Mouse (Mus musculus) retina, postnatal 1 day (tissue): ENCODE results near the gene Rabgap1l.
"Not testable (repeated sequence)": the region's sequence is repeated elsewhere in the genome, so short reads cannot be mapped to it uniquely, and the experiment has no call there.

Source experiments
- DNase-seq: peaks from one replicate; pipeline ENCODE4 v3.0.0-alpha.2; 2012

The Rabgap1l gene

DNA sequence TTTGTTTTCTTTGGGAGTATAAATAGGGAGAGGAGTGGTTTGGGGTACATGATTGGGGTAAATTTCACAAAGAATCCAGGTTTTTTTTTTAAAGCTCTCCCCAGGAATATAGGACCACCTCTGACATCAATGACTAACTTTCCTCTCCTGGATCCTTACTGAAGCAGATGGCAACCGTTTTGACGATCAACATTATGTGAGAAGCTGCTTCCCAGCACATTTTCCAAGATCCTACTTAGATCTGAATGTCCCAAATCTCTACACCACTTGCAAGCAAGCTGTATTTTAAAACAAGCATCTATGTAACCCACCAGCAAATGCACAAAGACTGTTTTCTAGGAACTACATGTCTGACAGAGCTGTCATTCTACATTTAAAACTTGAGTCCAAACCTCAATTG is 311.4 kb downstream of the Rabgap1l start:
- no peak for DNase-seq

DNA sequence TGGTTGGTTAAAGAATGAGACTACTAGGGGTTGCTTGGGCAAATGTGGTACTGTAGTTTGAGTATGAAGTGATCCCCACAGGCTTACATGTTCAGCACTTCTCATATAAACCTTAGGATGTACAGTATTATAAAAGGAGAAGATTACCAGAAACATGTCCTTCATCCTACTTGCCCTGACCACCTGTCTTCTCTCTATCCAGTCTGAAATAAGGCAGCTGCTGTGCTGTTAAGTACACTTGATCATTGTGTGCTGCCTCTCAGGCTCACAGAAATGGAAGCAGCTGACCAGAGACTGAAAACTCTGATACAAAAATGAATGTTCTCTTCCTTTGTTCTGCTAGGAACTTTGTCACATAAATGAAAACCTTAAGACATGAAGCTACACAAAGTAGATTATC is 325.6 kb downstream of the Rabgap1l start:
- no peak for DNase-seq

DNA sequence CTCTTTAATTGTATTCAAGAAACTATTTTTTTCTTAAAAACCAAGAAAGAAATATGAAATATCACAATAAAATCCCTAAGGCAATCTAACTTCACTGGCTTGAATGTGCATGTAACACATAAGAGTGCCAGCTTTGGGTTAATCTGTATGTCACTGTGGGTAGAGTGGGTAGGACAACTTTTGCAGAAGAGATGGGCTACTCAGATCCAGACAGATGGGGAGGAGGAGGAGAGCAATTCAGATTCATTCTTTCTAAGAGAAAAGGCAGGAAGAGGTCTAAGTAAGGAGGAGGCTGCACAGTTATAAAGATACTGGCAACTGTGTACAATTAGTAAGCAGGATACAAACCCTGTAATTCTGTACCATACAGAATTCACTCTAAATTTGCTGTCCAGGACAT is 327.8 kb downstream of the Rabgap1l start:
- DNase-seq = no peak

DNA sequence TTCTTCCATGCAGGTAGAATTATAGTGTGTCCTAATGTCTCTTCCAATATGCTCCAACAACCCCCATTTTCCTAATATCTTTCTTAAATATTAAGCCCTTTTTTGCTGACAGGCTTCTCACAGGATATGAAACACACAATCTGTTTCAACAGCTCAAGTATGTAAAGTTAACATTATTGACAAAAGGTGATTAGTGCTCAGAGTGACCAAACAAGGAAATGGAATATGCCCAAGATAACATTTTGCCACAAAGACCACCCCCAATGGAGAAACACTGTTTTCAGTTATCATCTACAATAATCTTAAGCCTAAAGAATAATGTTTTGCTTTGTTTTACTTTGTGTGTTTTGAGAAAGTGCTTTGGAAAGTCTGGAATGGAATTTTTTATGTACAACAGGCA is 328.9 kb downstream of the Rabgap1l start:
- DNase-seq = no peak

DNA sequence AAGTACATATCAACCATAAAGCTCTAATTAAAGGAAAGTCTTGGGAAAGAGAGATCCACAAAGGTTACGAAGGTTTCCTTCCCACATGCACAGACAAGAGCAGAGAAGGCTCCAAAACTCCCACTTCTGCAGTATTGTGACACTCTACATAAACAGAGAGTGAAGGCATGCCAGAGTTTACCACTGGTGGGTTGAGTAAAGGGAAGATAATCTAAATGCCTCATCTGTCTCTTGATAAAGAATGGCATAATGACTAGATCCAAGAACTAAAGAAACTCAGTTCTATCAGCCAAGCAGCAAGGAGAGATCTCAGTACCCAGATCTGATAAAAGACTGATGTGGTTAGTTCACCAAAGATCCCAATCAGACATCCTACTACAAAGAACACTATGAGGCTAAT is 332.7 kb downstream of the Rabgap1l start:
- no peak for DNase-seq

DNA sequence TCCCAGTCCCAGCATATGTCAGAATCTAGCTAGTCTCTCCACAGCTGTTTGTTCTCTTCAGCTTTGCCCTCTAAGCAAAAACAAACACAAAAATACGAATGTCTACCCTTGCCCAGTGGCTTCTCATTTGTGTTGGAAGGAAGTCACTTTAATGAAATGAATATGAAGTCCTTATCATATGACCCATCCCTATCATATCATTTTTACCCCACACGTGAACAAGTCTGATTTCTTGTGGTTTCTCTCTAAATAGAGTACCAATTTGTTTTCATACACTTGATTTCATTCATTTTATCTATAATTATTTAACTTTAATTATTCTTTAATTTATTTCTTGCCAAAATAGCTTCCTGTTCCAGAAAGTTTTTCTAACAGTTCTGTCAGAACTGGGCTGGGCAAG is 341.3 kb downstream of the Rabgap1l start:
- DNase-seq = no peak

DNA sequence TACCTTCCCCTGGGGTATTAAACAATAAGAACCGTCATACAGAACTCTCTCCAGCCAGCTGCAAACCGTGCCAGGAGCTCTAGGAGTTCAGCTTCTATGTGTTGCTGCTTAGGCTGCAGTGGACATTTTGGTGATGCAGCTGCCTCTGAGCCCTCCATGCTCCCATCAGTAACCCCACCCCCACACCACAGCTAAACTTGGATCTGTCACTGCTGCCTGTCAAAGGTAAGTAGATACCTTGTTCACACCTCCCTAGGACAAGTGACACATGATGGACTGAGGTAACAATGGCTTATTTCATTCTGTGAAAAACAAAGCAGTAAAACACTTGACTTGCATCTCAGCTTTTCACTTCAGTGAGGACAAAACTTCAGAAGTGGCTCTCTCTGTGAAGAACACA is 344.3 kb downstream of the Rabgap1l start:
- no peak for DNase-seq

DNA sequence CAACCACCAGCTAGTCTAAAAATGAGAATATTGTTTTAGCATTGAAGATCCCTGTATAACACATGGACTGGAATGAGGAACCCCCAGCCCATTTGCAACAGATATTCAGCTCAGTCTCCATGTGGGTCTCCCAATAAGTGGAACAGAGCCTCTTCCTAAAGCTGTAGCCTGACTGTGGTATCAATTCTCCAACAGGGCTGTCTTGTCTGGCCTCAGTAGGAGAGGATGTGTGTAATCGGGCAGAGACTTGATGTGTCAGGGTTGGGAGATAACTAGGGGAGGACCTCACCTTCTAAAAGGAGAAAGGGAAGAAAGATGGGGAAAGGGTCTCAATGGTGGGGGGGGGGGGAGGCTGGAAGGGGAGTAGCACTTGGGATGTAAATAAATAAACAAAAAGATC is 346.2 kb downstream of the Rabgap1l start:
- DNase-seq = no peak

DNA sequence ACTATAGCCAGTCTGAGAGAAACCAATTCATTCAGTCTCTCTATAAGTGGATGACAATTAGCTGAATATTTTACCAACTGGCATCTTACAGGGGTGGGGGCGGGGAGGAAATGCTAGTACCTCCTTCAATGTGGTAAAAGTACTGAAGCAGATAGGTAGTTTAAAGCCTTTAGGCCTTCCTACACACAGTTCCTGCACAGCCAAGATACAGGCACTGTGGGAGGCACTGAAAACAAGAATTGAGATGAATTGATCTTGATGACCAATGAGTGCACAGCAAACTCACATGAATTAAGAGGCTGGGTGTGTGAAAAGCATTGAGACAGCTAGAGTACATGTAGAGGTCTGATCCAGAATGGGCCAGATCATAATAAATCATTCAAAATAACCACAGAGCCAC is 349.5 kb downstream of the Rabgap1l start:
- DNase-seq = no peak

DNA sequence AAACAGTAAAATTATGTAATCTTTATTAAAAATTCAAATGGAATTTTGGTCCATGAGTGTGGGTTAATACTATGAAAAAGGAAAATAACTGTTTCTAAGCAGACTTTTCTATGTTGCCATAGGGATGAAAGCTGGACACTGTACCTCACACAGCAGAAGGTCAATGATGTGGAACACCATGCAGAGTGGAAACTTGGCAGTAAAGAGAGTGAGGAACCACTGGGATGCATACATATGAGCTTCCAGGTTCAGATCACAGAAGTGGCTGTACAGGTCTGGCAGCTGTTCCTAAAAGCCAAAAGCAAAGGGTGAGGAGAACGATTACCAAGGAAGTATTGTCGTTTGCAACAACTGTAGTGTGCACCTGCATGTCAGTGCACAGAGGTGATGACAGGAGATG is 351.3 kb downstream of the Rabgap1l start:
- no peak for DNase-seq

DNA sequence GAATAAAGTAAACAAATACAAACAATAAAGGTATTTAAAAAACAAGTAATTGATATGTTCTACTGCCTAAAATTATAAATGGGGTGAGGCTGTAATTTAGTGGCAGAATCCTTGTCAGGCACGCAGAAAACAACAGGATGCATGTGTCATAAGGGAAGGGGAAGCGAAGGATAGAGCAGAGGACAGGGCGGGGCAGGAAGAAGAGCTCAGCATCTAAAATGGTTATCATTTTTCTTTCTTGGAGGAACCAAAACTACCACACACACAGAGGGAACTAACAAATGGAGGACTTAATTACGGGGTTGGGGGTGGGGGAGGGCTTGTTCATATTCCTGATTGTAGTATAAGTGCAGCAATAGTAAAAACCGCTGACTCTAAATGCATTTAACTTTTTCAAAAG is 351.9 kb downstream of the Rabgap1l start:
- no peak for DNase-seq

DNA sequence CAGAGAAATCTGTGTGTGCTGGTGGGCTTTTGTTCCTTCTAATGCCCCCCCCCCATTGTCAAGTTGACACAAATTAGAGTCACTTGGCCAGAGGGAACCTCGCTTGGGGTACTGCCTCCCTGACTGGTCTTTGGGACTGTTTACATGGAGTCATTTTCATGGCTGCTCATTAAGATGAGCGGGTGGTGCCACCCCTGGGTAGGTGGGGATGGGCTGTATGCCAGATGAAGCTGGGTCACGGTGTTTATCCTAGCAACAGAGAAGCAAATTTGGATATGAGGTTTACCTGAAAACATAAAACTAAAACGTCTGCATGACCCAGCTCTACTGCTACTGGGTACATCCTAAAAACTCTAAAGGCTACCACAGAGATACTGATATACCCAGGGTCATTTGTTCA is 354.2 kb downstream of the Rabgap1l start:
- DNase-seq = peak; percentile 18

DNA sequence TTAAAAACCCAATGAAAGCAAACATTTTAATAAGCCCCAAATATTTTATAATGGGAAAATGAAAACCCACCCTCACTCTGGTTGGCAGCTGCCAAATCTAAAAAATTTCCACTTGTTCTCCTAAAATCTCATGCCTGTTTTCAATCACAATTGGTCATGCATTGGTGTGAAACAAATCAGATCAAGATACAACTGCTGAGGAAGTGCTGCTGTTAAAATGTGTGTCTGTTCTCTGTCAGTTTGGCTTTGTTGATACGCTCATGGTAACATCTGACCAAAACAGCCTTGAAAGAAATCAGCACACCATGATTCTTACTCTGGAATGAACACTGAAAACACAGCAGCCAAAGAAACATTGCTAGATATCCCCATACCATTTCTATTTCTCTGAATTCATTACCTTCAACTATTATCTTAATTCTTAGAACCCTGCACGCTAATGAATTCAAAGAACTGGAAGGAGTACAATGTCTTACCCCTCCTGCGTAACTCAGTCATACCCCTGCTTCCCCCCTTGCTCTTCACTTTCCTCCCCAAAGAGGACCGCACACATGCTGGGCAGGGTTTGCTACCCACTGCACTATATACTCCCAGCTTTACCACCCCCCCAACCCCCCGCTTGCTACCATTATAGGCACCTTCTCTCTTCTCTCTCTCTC is 375.7 kb downstream of the Rabgap1l start:
- DNase-seq = no peak

DNA sequence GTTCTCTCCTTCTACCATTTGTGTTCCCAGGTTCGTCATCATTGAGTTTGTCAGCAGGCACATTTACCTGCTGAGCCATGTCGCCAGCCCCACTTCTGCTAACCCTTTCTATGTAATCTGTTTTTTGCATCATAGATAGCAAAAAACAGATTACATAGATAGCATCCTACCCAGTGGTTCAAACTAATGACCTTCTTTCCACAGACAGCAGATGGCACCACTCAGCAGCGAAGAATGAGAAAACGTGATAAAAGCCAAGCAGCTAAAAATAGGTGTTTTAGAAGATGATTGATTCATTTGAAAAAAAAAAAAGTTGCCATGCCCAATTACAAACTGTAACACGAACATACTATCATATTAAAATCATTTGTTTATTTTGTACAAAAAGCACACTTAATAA is 382.2 kb downstream of the Rabgap1l start:
- peak; percentile 28 for DNase-seq

DNA sequence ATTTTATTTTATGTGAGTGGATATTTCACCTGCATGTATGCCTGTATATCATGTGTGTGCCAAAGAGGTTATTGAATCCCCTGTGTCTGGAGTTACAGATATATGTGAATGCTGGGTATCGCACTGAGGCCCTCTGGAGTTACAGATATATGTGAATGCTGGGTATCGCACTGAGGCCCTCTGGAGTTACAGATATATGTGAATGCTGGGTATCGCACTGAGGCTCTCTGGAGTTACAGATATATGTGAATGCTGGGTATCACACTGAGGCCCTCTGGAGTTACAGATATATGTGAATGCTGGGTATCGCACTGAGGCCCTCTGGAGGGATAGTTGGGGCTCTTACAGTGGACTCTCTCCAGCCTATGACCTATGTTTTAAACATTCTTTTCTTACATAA is 383.3 kb downstream of the Rabgap1l start:
- not testable (repeated sequence) for DNase-seq

DNA sequence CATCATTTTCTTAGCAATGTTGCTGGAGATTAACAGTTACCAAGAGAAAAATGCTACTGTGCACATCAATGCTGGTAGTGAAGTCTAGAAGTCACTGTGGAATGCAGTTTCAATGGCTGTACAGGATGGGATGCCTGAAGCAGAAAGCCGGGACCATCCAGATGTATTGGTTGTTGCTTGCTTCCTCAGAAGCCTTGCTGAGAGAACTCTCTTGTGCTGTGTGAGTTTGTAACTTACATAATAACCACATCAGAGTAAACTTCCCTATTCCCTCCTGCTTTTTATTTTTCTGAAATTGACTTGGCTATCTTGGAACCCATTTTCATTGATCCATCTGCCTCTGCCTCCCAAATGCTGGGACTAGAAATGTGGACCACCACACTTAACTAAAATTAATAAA is 383.9 kb downstream of the Rabgap1l start:
- DNase-seq = no peak

DNA sequence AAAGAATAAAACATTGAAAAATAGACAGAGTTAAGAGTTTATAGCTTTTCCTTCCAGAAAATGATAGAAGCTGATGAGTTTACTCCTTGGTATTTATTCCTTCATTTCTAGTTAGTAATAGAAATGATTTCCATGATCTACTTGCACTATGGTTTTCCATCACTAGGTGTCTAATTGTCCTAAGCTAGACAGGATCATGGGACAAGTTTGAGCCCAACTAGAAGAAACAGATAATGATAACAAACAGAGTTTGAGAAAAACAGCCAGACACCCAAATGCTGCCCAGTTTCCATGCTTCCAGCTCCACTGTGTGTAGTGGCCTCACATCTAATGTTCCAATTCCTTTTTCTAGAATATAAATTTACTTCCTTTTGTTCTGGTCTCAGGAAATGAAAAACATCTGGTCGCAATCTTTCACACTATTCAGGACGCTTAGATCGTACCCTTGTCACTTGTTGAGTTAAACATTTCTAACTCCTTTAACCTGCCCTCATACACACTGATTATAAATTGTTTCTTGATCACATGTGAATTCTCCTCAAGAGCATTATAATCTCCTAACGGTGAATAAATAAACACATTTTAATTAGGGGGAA is 384.6 kb downstream of the Rabgap1l start:
- no peak for DNase-seq

DNA sequence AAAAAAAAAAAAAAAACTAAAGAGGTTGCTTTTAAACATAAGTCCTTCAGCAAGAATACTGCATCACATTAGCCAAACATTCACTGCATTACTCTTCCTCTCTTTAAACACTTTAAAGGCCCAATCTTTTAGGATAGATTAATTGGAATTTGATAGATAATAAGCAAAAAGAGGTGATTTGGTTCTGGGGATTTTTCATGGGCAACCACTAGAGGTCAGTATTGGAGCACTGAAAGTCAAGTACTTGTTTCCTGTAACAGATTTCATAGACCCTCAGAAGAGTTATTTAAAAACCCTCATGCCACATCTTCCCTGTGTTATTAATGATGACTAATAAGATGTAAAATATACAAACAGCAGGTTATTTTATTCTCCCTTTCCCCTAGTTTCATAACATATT is 393.6 kb downstream of the Rabgap1l start:
- DNase-seq = peak; percentile 73

DNA sequence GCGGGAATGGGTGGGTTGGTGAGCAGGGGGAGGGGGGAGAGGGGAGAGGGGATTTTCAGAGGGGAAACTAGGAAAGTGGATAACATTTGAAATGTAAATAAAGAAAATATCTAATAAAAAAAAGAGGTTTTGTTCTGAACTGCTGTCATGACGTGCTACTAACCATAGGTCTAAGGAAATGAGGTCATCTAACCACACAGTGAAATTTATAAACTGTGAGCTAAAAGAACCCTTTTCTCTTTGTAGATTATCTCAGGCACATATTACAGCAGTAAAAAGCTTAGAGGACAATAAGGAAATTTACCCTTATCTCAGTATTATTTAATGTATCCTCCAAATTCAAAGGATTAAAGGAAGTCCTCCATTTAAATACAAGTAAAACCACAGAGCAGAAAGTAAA is 396.0 kb downstream of the Rabgap1l start:
- DNase-seq = no peak

DNA sequence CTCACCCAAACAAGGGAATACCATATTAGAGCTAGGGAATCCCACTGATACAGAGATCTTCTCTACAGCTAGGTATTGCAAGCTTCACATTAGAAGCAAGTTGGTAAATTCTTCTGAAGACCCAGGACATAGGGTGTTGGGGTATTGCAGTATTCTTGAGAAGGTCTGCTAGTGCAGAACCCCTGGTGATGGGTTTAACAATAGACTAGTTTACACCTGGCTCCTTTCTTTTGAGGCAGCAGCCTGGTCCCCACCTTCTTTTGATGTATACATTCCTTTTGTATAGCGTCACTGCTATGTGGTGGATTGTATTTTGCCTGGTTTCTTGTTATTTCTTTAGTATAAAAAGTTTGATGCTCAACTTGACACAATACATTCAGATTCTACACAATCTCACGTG is 405.6 kb downstream of the Rabgap1l start:
- no peak for DNase-seq

DNA sequence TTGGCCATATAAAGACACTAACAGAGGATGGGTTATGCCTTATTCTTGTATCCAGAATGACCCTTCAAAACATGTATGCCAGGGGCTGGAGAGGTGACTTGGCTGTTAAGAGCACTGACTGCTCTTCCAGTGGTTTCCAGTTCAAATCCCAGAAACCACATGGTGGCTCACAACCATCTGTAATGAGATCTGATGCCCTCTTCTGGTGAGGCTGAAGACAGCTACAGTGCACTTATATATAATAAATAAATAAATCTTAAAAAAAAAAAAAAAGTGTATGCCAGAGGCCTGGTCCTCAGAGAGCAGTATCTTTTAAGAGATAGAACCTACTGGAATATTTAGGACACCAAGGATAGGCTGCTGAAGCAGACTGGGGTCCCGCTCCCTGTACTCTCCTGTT is 414.6 kb downstream of the Rabgap1l start:
- DNase-seq = no peak

DNA sequence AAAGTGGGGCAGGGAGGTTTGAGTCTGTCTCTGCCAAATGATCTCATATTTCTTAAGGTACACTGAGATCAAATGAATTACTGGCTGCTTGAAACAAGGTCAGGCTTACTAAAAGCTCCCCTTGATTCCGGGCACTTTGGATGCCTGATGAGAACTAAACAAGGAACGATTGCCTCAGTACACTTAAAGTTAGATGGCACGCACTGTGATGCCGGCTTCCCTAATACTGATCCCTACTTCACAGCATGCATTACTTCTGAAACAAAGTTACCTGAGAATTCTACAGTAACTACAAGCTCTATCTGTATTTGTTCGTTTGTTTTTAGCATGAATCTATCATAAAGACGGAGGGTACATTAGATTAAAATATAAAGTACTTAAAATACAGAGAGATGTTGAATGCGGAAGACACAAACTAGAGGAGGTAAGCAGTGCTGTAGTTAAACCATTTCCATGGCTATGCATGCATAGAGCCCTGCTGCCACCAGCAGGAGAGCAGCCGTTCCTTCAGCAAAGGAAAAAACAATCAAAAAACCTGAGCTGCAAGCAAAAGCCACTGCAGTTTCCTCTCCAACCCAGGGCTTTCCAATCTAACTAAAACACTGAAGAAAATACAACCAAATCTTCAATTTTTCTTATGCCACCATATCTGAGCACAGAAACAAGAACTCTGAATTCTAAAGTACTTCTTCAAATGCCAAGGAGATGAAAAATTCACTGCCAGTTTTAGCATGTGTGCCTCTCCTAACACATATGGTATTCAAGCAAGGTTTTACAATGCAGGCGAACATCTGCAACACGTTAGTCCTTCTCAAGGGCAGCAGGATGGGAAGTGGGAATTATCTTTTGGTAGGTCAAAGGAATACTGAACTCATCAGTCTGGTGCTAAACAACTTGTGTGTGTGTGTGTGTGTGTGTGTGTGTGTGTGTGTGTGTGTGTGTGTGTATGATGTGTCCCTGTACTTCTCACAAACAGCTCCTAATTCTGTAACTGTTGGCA is 415.4 kb downstream of the Rabgap1l start:
- DNase-seq = peak; percentile 31

DNA sequence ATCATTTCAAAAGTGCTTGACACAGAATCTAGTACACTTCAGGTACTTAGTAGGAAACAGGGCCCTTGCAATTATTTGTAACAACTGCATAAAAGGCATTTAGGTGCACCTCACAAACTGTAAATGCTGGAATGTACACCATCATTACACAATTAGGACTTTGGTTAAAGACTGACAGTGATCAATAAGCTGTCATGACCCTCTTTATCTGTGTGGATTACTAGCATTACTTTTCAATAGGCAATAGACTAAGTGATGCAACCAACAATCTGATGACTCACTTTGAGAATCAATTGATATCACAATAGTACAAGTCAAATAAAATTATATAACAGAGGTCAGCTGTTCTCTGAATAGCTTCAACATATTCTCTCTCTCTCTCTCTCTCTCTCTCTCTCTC is 418.5 kb downstream of the Rabgap1l start:
- no peak for DNase-seq

DNA sequence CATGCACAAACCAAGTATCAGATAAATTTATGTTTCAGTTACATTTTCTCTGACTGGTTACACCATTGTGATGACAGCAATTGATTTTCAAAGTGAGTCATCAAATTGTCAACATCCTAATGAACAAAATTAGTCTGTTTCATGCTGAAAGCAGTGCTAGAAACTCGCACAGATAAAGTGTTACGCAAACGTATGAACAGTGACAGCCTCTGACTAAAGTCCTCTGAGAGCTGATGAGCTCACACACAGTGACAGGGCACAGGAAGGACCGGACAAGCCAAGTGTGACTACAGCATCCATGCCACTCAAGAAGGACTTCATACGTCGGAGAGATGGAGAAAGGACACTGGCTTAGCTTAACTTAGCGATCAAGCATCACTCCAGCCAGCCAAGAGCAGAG is 419.7 kb downstream of the Rabgap1l start:
- DNase-seq = no peak
